Mouse (Mus musculus) liver, embryonic 14.5 days (tissue): ENCODE results near the gene Poll. TPM values are rescaled to one million over a fixed set of nuclear protein-coding genes. Genes with fewer than 3 reads are reported as not detected.
A peak's percentile ranks its signal among the peaks of the same experiment; 100 is the strongest.

Source experiments
- ATAC-seq: fragments of 200-750 bp; cut with Nextera tagmentation; 2 replicates; pipeline ENCODE4 v1.8.0; 2017; ENCODE audit warnings: moderate number of reproducible peaks, mild to moderate bottlenecking, moderate library complexity; ENCODE audit not compliant: insufficient read depth
- DNase-seq, 3 experiments: peaks; one replicate each; pipeline ENCODE4 v3.0.0-alpha.2; 2012 to 2013; ENCODE audit warnings: low read depth in 3 of 3, low spot score in 3 of 3
- H3K27ac ChIP-seq: fragments of 300-500 bp; sonication (generic); 2 replicates; pipeline ENCODE4 v1.5.1; 2014; ENCODE audit warnings: moderate library complexity, mild to moderate bottlenecking, control low read depth, inconsistent platforms
- H3K27me3 ChIP-seq: fragments of 300-500 bp; sonication (generic); 2 replicates; pipeline ENCODE4 v1.6.1; 2014; ENCODE audit warnings: mild to moderate bottlenecking, low read length, moderate library complexity; ENCODE audit not compliant: control insufficient read depth, insufficient read depth
- H3K36me3 ChIP-seq: fragments of 300-500 bp; sonication (generic); replicated peaks from 2 replicates; pipeline ENCODE4 v1.6.1; 2014; ENCODE audit warnings: low read depth; ENCODE audit not compliant: control insufficient read depth, insufficient read depth
- H3K4me1 ChIP-seq, 2 experiments: fragments of 200-500 bp in 1 of 2; fragments of 300-500 bp in 1 of 2; sonication (generic) in 1 of 2; replicated peaks; 2 replicates each; pipeline ENCODE4 v1.6.1; 2012 to 2014; ENCODE audit warnings: antibody characterized with exemption in 1 of 2, inconsistent platforms in 1 of 2, low read length in 1 of 2; ENCODE audit not compliant: control insufficient read depth in 2 of 2, insufficient read depth in 2 of 2
- H3K4me2 ChIP-seq: fragments of 300-500 bp; sonication (generic); 2 replicates; pipeline ENCODE4 v1.6.1; 2014; ENCODE audit warnings: low read depth, mild to moderate bottlenecking, control low read depth, moderate library complexity
- H3K4me3 ChIP-seq, 2 experiments: fragments of 200-500 bp in 1 of 2; fragments of 300-500 bp in 1 of 2; sonication (generic) in 1 of 2; 2 replicates each; pipeline ENCODE4 v1.5.1; 2012 to 2014; ENCODE audit warnings: low read depth in 2 of 2, low read length in 2 of 2, mild to moderate bottlenecking in 2 of 2, control low read depth in 1 of 2, inconsistent platforms in 1 of 2, moderate library complexity in 1 of 2; ENCODE audit not compliant: insufficient read depth in 1 of 2
- H3K9ac ChIP-seq: fragments of 300-500 bp; sonication (generic); replicated peaks from 2 replicates; pipeline ENCODE4 v1.6.1; 2014; ENCODE audit warnings: mild to moderate bottlenecking, control low read depth, moderate library complexity
- H3K9me3 ChIP-seq: fragments of 300-500 bp; sonication (generic); 2 replicates; pipeline ENCODE4 v1.6.1; 2016; ENCODE audit warnings: low read length, mixed read lengths; ENCODE audit not compliant: control insufficient read depth
- CTCF ChIP-seq: IDR thresholded peaks from 2 replicates; pipeline ENCODE4 v1.5.1; 2016; ENCODE audit warnings: antibody characterized with exemption, low read depth, control low read depth
- EP300 ChIP-seq: IDR thresholded peaks from 2 replicates; pipeline ENCODE4 v1.6.1; 2016; ENCODE audit warnings: antibody characterized with exemption, low read depth
- WGBS: fragments of 180-500 bp; shearing (Covaris S2); extraction: QIAGEN DNeasy Blood & Tissue Kit; methylation state at CpG from one replicate; pipeline ENCODE4 v1.1.7; 2014; ENCODE audit not compliant: insufficient replicate concordance; 5-methylcytosine and 5-hydroxymethylcytosine counted together
- polyA plus RNA-seq, 2 experiments: library from polyadenylated mRNA; depleted of rRNA in 1 of 2; stranded (reverse) in 1 of 2; unstranded in 1 of 2; fragments of >200 nt; fragmentation: Nextera tagmentation in 1 of 2; extraction: Ambion mirVana in 1 of 2; gene quantifications; 2 replicates each; pipeline versions ENCODE4 v1.2.1 to v1.2.3; 2012 to 2014

The Poll gene
- polyA plus RNA-seq, 2 experiments, result 3.7 to 4.1 TPM

DNA sequence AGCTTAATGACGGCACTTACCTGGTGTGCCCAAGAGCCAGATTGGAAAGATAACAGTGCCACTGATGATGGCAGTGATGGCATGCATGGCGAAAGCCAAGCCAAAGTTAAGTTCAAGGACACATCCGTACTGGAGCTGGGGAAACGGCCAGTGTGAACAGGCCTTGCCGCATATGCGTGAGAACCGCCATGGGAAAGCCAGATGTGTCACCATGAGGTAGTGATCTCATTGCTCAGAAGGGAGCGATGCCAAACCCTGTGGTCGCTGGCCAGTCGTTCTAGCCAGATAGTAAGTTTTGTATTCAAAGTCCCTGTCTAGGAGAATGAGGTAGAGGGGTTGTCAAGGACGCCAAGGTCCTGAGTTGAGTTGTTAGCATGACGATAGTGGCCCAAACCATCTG, 44.1 kb downstream of the Poll start:
- 93% methylated on average over 12 of the region's 12 CpGs for WGBS
- DNase-seq (no peak), ATAC-seq (no peak)
- no peak overlapping the region for H3K9ac ChIP-seq
- H3K27ac ChIP-seq, result no peak overlapping the region
- no peak overlapping the region for H3K4me2 ChIP-seq
- H3K27me3 ChIP-seq, result no peaks in the 10 kb centered on the region
- TF ChIP-seq CTCF, result no peak
- TF ChIP-seq EP300, result no peak
- H3K9me3 ChIP-seq, result no peaks in the 10 kb centered on the region
- H3K4me3 ChIP-seq, result no peak overlapping the region
- H3K36me3 ChIP-seq, result peaks cover 79% of the 10 kb centered on the region
- no peaks in the 10 kb centered on the region for H3K4me1 ChIP-seq

DNA sequence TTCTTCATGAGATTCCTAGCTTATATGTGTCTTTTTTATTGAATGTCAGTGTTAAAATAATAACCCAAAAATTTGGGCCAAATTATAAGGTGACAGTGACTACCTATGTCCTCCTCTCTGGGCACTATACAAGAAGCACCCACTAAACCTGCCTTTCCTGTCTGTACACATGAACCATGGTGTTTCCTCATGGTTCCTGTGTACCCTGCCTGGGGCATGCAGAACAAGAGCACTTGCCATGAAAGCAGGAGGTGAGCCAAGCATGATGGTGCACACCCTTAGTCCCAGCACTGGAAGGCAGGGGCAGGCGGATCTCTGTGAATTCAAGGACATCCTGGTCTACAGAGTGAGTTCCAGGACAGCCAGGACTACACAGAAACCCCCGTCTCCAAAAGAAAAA, 45.0 kb downstream of the Poll start:
- DNase-seq (no peak), ATAC-seq (no peak)
- H3K9ac ChIP-seq, result no peak overlapping the region
- no peak overlapping the region for H3K4me3 ChIP-seq
- TF ChIP-seq CTCF (no peak), EP300 (no peak)
- no peak overlapping the region for H3K4me2 ChIP-seq
- no peaks in the 10 kb centered on the region for H3K27me3 ChIP-seq
- 90% methylated on average over 2 of the region's 2 CpGs for WGBS
- H3K9me3 ChIP-seq, result no peaks in the 10 kb centered on the region
- no peak overlapping the region for H3K27ac ChIP-seq
- H3K36me3 ChIP-seq, result peaks cover 73% of the 10 kb centered on the region
- H3K4me1 ChIP-seq, result peaks cover 0 to under 1% of the 10 kb centered on the region in 2 experiments; a peak in 1 of 4 replicates

DNA sequence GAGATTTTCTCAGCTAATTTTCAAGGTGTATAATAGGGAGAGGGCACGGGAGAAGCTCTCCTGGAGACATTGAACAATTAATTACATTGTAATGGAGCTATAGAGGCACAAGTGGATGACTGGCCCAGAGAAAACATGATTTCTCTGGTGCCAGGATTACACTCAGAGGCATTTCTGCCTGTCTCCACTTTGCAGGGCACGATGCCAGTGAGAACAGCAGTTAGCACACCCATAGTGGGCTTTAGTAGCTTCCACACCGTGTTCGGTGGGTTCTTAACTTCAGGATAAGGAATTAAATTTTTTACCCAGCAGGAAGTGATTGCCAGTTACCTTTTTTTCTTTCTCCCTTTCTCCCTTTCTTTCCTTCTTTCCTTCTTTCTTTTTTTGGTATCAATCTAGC, 48.9 kb downstream of the Poll start:
- no peaks in the 10 kb centered on the region for H3K27me3 ChIP-seq
- no peak for DNase-seq
- H3K27ac ChIP-seq, result no peak overlapping the region
- H3K4me2 ChIP-seq, result no peak overlapping the region
- no peak overlapping the region for H3K4me3 ChIP-seq
- no peak for TF ChIP-seq CTCF
- TF ChIP-seq EP300, result no peak
- H3K36me3 ChIP-seq, result peaks cover 51% of the 10 kb centered on the region
- no peak overlapping the region for H3K9ac ChIP-seq
- 85% methylated on average over 4 of the region's 4 CpGs for WGBS
- peaks cover 0 to 6% of the 10 kb centered on the region in 2 experiments; a peak in 1 of 4 replicates for H3K4me1 ChIP-seq
- no peaks in the 10 kb centered on the region for H3K9me3 ChIP-seq
- ATAC-seq, result no peak

DNA sequence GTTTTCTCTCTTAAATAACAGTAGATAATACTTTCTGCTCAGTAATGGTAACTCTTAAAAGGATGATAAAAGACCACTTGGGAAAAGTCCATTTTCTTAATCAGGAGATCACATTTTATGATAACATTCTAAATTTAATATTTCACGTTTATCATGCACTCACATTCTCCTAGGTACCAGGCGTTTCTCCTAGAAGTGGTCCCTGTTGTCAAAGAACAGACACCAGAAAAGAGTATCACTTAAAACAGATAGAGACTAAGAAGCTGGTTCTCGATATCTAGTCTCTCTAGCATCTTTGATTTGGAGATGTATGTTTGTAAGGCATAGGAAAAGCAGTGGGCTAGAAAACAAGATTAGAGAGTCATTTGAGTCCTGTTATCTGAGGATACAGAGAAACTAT, 49.7 kb downstream of the Poll start:
- ATAC-seq, result peak; percentile 58; the same call in 1 of the 2 replicates
- Histone ChIP-seq H3K36me3 (peaks cover 44% of the 10 kb centered on the region), H3K4me2 (no peak overlapping the region), H3K27me3 (no peaks in the 10 kb centered on the region), H3K27ac (no peak overlapping the region), H3K9ac (no peak overlapping the region), H3K4me1 (peaks cover 0 to 6% of the 10 kb centered on the region in 2 experiments; a peak in 1 of 4 replicates), H3K9me3 (no peaks in the 10 kb centered on the region), H3K4me3 (no peak overlapping the region)
- peak in 1 of 3 experiments; percentile 24 for DNase-seq
- 9% methylated on average over 3 of the region's 3 CpGs for WGBS
- TF ChIP-seq EP300, result peak; percentile 41
- TF ChIP-seq CTCF, result no peak

DNA sequence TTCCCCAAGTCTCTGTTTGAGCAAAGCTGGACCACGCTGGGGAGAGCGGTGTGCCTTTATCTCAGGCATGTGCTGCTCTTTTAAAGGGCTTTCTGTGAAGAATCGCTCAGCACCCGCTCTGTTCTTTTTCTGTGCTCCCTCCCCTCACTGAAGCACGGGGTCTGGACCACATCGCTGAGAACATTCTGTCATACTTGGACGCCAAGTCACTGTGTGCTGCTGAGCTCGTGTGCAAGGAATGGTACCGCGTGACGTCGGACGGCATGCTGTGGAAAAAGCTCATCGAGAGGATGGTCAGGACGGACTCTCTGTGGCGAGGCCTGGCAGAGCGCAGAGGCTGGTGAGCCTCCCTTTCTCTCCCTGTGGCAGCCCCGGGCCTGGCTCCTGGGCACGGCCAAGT, 52.8 kb downstream of the Poll start:
- Histone ChIP-seq H3K4me2 (no peak overlapping the region), H3K9me3 (no peaks in the 10 kb centered on the region), H3K27ac (no peak overlapping the region), H3K36me3 (peaks cover 32% of the 10 kb centered on the region), H3K27me3 (no peaks in the 10 kb centered on the region), H3K9ac (no peak overlapping the region), H3K4me3 (no peak overlapping the region), H3K4me1 (peaks cover 0 to 6% of the 10 kb centered on the region in 2 experiments; a peak in 1 of 4 replicates)
- no peak for TF ChIP-seq EP300
- no peak for TF ChIP-seq CTCF
- DNase-seq, result no peak
- WGBS, result 88% methylated on average over 19 of the region's 19 CpGs
- ATAC-seq, result no peak
